Mouse (Mus musculus) megakaryocyte progenitor cell, adult 5-6 weeks (primary cell): ENCODE measurements around the gene Gm10570. TPM values are rescaled to one million over a fixed set of nuclear protein-coding genes. Genes with fewer than 3 reads are reported as not detected.
A peak's percentile ranks its signal among the peaks of the same experiment; 100 is the strongest.

Experiments
- ATAC-seq: replicated peaks from 2 replicates; pipeline ENCODE4 v1.8.0; 2016; ENCODE audit warnings: mild to moderate bottlenecking, moderate TSS enrichment, inconsistent platforms; ENCODE audit not compliant: poor library complexity
- total RNA-seq, 2 experiments: library from RNA; stranded (forward) in 1 of 2; stranded (reverse) in 1 of 2; fragments of 157-497, 149-512 nt in 1 of 2; fragments of 200-1000 nt in 1 of 2; gene quantifications; 2 replicates each; pipeline versions ENCODE4 v1.2.3 to v1.2.4; 2015 to 2017

The Gm10570 gene
- total RNA-seq, 2 experiments from 2014 or later = not detected

GRCm38 (mm10) chr4:130273698-130274345 lies 34.7 kb downstream of the Gm10570 start:
- no peak for ATAC-seq

- peak; percentile 47 for ATAC-seq
Observed at GRCm38 (mm10) chr4:130270611-130271347, 37.7 kb downstream of the Gm10570 start.

- ATAC-seq = peak; percentile 44
Observed at GRCm38 (mm10) chr4:130270089-130270488, 38.4 kb downstream of the Gm10570 start.

DNA sequence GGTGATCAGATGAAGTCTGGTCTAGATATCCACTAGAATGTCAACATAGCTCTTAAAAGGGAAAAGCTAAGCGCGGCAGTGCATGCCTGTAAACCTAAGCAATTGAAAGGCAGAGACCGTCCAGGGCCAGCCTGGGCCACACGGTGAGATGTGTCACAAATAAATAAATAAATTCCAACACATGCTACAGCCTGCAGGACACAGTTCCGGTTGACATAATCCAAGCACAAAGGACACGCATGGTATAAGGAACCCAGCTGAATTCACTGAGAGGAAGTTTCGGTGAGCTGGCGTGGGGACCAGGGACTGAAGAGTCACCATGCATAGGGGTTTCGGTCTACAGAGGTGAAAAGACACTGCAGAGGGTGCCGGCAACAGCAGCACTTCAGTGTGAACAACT lies 39.7 kb downstream of the Gm10570 start:
- no peak for ATAC-seq

GRCm38 (mm10) chr4:130267069-130267468 lies 41.4 kb downstream of the Gm10570 start:
- ATAC-seq = no peak

- ATAC-seq = no peak
Observed at GRCm38 (mm10) chr4:130266601-130267000, 41.9 kb downstream of the Gm10570 start.

GRCm38 (mm10) chr4:130264698-130265349 lies 43.6 kb downstream of the Gm10570 start:
- peak; percentile 85 for ATAC-seq

- no peak for ATAC-seq
Observed at GRCm38 (mm10) chr4:130264131-130264530, 44.3 kb downstream of the Gm10570 start.

DNA sequence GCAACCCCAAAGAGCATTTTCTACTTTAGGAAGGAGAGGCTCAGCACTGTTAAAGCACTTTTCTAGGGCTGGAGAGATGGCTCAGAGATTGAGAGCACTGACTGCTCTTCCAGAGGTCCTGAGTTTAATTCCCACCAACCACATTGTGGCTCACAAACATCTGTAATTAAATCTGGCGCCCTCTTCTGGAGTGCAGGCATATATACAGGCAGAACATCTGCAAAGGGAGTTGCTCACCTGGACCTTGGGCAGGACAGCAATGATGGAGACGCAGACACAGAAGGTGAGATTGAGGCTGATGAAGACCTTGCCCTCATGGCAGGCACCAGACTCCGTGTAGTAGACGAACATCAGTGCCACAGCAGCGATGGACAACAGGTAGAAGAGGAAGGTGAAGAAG lies 48.1 kb downstream of the Gm10570 start:
- 0 out of 2 replicates have a peak, but pooled peaks have one; percentile 24 for ATAC-seq

Other genes with a start within 250 kb of the Gm10570 start
- gene Pef1, start 206.1 kb downstream of the Gm10570 start, total RNA-seq (2015) = 39.4 and 51.8 TPM in 2 replicates
- 11.8 and 15.5 TPM in 2 replicates for gene Pef1, start 206.1 kb downstream of the Gm10570 start, total RNA-seq (2017)
- gene Hcrtr1, start 169.3 kb downstream of the Gm10570 start, total RNA-seq (2015) = not detected in 2 replicates
- not detected in 2 replicates for gene Hcrtr1, start 169.3 kb downstream of the Gm10570 start, total RNA-seq (2017)
- 1.5 and 3.1 TPM in 2 replicates for gene Tinagl1, start 133.6 kb downstream of the Gm10570 start, total RNA-seq (2015)
- 1.6 and 2.3 TPM in 2 replicates for gene Tinagl1, start 133.6 kb downstream of the Gm10570 start, total RNA-seq (2017)
- gene Gm853, start 86.3 kb downstream of the Gm10570 start, total RNA-seq (2015) = not detected in 2 replicates
- gene Gm853, start 86.3 kb downstream of the Gm10570 start, total RNA-seq (2017) = not detected in 2 replicates
- 0.07 TPM in 1 of 2 replicates, not detected in the other for gene Serinc2, start 29.5 kb downstream of the Gm10570 start, total RNA-seq (2015)
- not detected in 2 replicates for gene Serinc2, start 29.5 kb downstream of the Gm10570 start, total RNA-seq (2017)
- not detected in 2 replicates for gene Fabp3, start 79 bp downstream of the Gm10570 start, total RNA-seq (2015)
- not detected in 2 replicates for gene Fabp3, start 79 bp downstream of the Gm10570 start, total RNA-seq (2017)
- 16.0 and 21.9 TPM in 2 replicates for gene Zcchc17, start 51.3 kb upstream of the Gm10570 start, total RNA-seq (2015)
- 81.3 and 132 TPM in 2 replicates for gene Zcchc17, start 51.3 kb upstream of the Gm10570 start, total RNA-seq (2017)
- gene Snrnp40, start 51.5 kb upstream of the Gm10570 start, total RNA-seq (2015) = 65.9 and 66.0 TPM in 2 replicates
- 89.7 and 90.8 TPM in 2 replicates for gene Snrnp40, start 51.5 kb upstream of the Gm10570 start, total RNA-seq (2017)